Mouse (Mus musculus): ENCODE data around the gene Mier3. TPM values are rescaled to one million over a fixed set of nuclear protein-coding genes. Genes with fewer than 3 reads are reported as not detected.

Mier3 gene
- polyA plus RNA-seq, 1 experiment from 2014 or later, result 6.0 TPM

DNA sequence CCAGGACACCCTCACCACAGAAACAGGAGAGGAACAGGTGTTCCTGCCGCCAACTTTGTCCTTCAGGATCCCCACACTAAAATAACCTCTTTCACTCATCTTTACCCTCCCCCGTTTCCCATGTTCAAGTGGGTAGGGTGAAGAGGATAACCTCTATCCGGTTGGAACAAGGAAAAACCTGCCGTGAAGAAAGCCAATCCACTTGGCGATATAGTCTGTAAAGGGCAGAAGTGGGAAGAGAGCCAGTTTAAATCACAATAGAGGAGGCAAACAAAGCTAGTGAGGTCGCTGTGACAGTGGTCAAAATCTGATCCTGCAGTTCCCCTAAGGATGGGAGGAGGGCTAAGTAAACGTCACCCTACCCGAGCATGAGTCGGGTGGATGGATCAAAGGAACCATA, 38.9 kb downstream of the Mier3 start:
- Histone ChIP-seq H3K27ac (ENCODE audit: low read depth, low read length) (no peak overlapping the region), H3K4me3 (ENCODE audit: low read depth, low read length) (no peak overlapping the region), H3K4me2 (replicated peaks; ENCODE audit: low read depth) (no peak overlapping the region), H3K36me3 (ENCODE audit: control insufficient read depth, insufficient read depth) (peaks cover 18% of the 10 kb centered on the region), H3K27me3 (replicated peaks; ENCODE audit: control insufficient read depth, insufficient read depth, low read length) (no peaks in the 10 kb centered on the region), H3K4me1 (replicated peaks; ENCODE audit: control insufficient read depth, insufficient read depth, low read length) (no peaks in the 10 kb centered on the region), H3K9me3 (ENCODE audit: control insufficient read depth) (no peaks in the 10 kb centered on the region), H3K9ac (ENCODE audit: low read depth, low read length) (no peak overlapping the region)
- WGBS, result 58% methylated on average over 9 of the region's 9 CpGs
- ATAC-seq, result no peak
- TF ChIP-seq CTCF (IDR thresholded peaks at IDR 0.05; ENCODE audit: low read depth), result no peak

DNA sequence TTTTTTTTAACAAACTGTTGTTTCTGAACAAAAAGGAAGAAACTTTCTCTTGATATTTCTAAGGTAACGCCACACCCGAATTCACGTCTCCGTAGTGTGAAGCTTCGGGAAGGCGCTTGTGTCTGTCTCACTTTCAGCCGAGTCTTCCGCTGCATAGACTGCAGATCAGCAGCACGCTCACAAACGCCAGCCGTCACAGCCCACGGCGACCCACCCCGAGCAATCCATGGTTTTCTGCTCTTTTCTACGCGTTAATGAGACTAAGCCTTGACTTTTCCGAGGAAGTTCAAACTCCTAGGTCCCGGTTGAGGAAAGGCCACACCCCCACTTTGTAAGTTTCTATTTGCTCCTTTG, 44.0 kb downstream of the Mier3 start:
- H3K27me3 ChIP-seq (replicated peaks; ENCODE audit: control insufficient read depth, insufficient read depth, low read length), result no peaks in the 10 kb centered on the region
- peak overlapping the region; percentile 76 for H3K4me2 ChIP-seq (replicated peaks; ENCODE audit: low read depth)
- ATAC-seq, result no peak
- no peak for TF ChIP-seq CTCF (IDR thresholded peaks at IDR 0.05; ENCODE audit: low read depth)
- H3K4me1 ChIP-seq (replicated peaks; ENCODE audit: control insufficient read depth, insufficient read depth, low read length), result no peaks in the 10 kb centered on the region
- no peaks in the 10 kb centered on the region for H3K9me3 ChIP-seq (ENCODE audit: control insufficient read depth)
- peak overlapping the region; percentile 57 for H3K4me3 ChIP-seq (ENCODE audit: low read depth, low read length)
- H3K9ac ChIP-seq (ENCODE audit: low read depth, low read length), result peak overlapping the region; percentile 45
- under 1% methylated on average over 18 of the region's 18 CpGs for WGBS
- H3K36me3 ChIP-seq (ENCODE audit: control insufficient read depth, insufficient read depth), result no peaks in the 10 kb centered on the region
- peak overlapping the region; percentile 57; the same call in 1 of the 2 replicates for H3K27ac ChIP-seq (ENCODE audit: low read depth, low read length)

DNA sequence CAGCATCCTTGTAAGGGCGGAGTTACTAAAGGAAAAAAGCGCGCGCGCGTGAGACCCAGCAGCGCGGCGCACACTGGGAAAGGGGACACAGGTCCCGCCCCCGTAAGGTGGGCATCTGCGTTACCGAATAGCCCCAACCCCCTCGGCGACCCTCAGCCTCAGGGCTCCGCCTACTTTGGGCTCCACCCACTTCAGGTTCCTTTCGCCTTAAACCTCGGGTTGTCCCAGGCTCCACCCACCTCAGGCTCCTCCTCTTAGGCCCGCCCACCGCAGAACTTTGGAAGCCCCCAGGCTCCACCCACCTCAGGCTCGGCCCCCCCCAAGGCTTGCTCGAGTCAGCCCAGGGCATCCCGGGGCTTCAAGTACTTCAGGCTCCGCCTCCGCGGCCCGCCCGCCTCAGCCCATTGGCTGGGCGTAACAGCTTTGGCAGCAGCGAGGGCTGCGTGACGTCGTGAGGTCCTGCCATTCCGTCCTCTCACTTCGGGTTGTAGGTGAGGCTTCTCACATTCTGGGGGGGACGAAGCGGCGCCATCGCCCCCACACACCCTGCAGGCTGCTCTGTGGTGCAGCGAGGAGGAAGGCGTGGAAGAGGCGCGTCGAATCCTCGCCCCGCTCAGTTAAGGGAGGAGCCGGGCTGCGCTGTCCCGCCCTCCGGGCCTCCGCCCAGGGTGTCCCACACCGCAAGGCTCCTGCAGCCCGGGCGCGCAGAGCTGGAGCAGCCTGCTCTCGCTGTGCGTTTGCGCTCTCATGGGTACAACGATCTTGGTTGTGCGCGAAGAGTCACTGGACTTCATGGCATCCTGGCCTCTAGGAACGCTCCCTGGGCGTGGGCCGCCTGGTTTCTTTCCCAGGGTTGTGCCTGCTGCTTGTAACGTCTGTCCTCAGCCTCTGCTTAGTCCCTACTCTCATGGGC, 44.6 kb downstream of the Mier3 start:
- Histone ChIP-seq H3K4me1 (replicated peaks; ENCODE audit: control insufficient read depth, insufficient read depth, low read length) (no peaks in the 10 kb centered on the region), H3K4me3 (ENCODE audit: low read depth, low read length) (peak overlapping the region; percentile 57), H3K27me3 (replicated peaks; ENCODE audit: control insufficient read depth, insufficient read depth, low read length) (no peaks in the 10 kb centered on the region), H3K9me3 (ENCODE audit: control insufficient read depth) (no peaks in the 10 kb centered on the region), H3K9ac (ENCODE audit: low read depth, low read length) (peak overlapping the region; percentile 45), H3K27ac (ENCODE audit: low read depth, low read length) (peak overlapping the region; percentile 78), H3K4me2 (replicated peaks; ENCODE audit: low read depth) (peak overlapping the region; percentile 76), H3K36me3 (ENCODE audit: control insufficient read depth, insufficient read depth) (no peaks in the 10 kb centered on the region)
- TF ChIP-seq CTCF (IDR thresholded peaks at IDR 0.05; ENCODE audit: low read depth), result peak; percentile 34; the same call in 1 of the 2 replicates
- peak; percentile 99 for ATAC-seq
- WGBS, result under 1% methylated on average over 62 of the region's 65 CpGs

DNA sequence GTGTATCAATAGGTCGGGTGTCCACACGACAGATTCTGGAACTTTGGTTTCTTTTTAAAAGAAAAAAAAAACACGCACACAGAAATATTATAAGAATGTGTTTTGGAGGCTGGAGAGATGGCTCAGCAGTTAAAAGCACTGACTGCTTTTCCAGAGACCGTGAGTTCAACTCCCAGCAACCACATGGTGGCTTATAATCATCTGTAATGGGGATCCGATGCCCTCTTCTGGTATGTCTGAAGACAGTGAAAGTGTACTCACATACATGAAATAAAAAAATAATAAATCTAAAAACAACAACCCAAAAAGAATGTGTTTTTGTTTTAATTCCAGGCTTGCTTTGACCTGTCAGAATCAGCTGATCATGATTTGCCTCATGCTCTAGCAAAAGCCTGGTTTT, 46.1 kb downstream of the Mier3 start:
- WGBS, result 92% methylated on average over 5 of the region's 5 CpGs
- peak; percentile 21; the same call in 1 of the 2 replicates for TF ChIP-seq CTCF (IDR thresholded peaks at IDR 0.05; ENCODE audit: low read depth)
- no peak overlapping the region for H3K4me2 ChIP-seq (replicated peaks; ENCODE audit: low read depth)
- no peak overlapping the region for H3K9ac ChIP-seq (ENCODE audit: low read depth, low read length)
- H3K9me3 ChIP-seq (ENCODE audit: control insufficient read depth), result no peaks in the 10 kb centered on the region
- no peak overlapping the region for H3K4me3 ChIP-seq (ENCODE audit: low read depth, low read length)
- no peak for ATAC-seq
- H3K4me1 ChIP-seq (replicated peaks; ENCODE audit: control insufficient read depth, insufficient read depth, low read length), result no peaks in the 10 kb centered on the region
- no peak overlapping the region for H3K27ac ChIP-seq (ENCODE audit: low read depth, low read length)
- no peaks in the 10 kb centered on the region for H3K27me3 ChIP-seq (replicated peaks; ENCODE audit: control insufficient read depth, insufficient read depth, low read length)
- no peaks in the 10 kb centered on the region for H3K36me3 ChIP-seq (ENCODE audit: control insufficient read depth, insufficient read depth)

DNA sequence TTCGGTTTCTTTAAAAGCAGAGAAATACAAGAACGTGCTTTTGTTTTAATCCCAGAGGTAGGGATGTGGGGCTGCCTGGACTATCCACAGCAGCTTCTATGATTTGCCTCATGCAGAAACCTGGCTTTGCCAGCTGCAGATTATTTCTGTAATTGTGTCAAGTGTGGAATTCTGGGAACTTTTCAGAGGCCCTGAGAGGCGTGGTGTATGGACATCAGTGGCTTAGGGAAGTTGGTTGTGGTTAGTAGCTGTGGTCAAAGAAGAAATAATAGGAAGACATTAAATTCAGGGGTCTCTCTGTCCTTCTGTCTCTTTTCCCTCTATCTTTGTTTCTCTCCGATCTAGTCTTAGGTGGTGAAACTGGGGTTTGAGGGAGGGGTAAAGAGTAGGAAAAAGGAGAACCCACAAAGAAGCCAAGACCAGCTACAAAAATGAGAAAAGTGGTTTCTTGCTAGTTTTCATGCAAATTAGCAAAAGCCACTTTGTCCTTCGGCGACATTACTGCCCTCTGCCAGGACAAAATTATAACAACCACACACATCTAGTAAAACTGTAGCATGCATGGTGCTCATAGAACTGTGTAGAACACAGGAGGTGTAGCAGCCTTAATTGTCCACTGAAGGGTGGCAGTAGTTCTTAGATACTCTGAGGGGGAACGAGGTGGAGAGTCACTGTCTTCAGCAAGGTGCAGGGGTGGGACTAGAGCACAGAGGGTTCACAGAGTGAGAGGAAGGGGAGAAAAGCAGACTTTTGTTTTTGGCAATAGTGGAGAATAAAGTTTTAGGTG, 60.6 kb downstream of the Mier3 start:
- Histone ChIP-seq H3K27me3 (replicated peaks; ENCODE audit: control insufficient read depth, insufficient read depth, low read length) (no peaks in the 10 kb centered on the region), H3K4me2 (replicated peaks; ENCODE audit: low read depth) (no peak overlapping the region), H3K4me3 (ENCODE audit: low read depth, low read length) (no peak overlapping the region), H3K9ac (ENCODE audit: low read depth, low read length) (no peak overlapping the region), H3K9me3 (ENCODE audit: control insufficient read depth) (no peaks in the 10 kb centered on the region), H3K4me1 (replicated peaks; ENCODE audit: control insufficient read depth, insufficient read depth, low read length) (no peaks in the 10 kb centered on the region), H3K36me3 (ENCODE audit: control insufficient read depth, insufficient read depth) (no peaks in the 10 kb centered on the region), H3K27ac (ENCODE audit: low read depth, low read length) (no peak overlapping the region)
- TF ChIP-seq CTCF (IDR thresholded peaks at IDR 0.05; ENCODE audit: low read depth), result no peak
- ATAC-seq, result no peak
- WGBS, result 81% methylated on average over 7 of the region's 7 CpGs

DNA sequence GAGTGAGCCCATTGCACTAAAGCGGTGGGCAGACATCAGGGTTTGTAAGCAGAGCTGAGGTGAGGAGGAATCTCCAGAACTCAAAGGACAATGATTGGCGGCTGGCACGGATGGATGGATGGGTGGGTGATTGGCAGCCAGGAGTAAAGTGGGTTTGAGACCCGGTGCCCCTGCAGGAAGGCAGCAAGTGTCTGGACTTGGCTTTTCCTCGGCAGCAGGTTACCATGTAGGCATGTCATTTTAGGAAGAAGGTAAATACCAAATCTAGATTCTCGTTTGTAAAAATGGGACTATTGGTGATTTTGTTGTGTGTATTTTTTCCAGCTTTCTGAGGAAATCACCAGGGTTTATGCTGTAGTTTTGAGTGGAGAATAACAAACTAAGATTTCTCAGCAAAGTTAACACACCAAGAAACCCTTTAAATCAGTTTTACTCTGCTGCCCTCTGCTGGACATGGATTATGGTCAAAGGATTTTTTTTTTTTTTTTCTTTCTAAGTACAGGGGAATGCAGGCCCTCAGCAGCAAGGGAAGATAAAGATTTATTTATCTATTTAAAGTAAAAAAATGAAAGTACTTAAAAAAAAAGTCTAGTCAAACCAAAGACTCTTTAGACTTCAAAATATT, 61.3 kb downstream of the Mier3 start:
- Histone ChIP-seq H3K4me3 (ENCODE audit: low read depth, low read length) (no peak overlapping the region), H3K9me3 (ENCODE audit: control insufficient read depth) (no peaks in the 10 kb centered on the region), H3K4me1 (replicated peaks; ENCODE audit: control insufficient read depth, insufficient read depth, low read length) (no peaks in the 10 kb centered on the region), H3K36me3 (ENCODE audit: control insufficient read depth, insufficient read depth) (no peaks in the 10 kb centered on the region), H3K27ac (ENCODE audit: low read depth, low read length) (no peak overlapping the region), H3K27me3 (replicated peaks; ENCODE audit: control insufficient read depth, insufficient read depth, low read length) (no peaks in the 10 kb centered on the region), H3K4me2 (replicated peaks; ENCODE audit: low read depth) (no peak overlapping the region), H3K9ac (ENCODE audit: low read depth, low read length) (no peak overlapping the region)
- WGBS, result 60% methylated on average over 6 of the region's 6 CpGs
- ATAC-seq, result no peak
- peak; percentile 80 for TF ChIP-seq CTCF (IDR thresholded peaks at IDR 0.05; ENCODE audit: low read depth)

All from intestine, postnatal 0 days (tissue).